ENCODE assay signal across 7 mouse cellular contexts in the genomic region with DNA sequence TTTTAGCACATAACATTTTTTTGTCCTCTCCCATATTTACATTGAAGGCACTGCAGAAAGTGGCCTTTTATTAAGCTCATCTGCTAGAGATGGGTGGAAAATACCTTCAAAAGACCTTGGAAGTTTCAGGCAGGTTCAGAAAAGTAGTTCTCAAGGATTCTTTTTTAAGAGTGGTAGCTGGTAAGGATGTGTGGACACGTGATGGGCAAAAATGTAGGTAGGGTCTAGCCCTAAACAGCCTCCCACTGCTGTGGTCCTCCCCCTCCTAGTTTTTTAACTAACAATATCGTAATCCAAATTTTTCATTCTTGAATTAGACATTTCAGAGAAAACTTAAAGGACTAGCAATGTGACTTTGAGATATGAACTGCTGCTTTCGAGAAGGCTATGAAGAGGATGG. TPM values are rescaled to one million over a fixed set of nuclear protein-coding genes. Genes with fewer than 3 reads are reported as not detected.
DNase-seq lines count a peak whose midpoint lies in the region; ATAC-seq lines count a peak whose summit lies in the region.

No protein-coding gene starts in this region.

- H3K9me3 ChIP-seq in lung, embryonic 15.5 days = no peaks in the 10 kb centered on the region
- H3K9me3 ChIP-seq in forebrain, embryonic 10.5 days = no peaks in the 10 kb centered on the region
- H3K9me3 ChIP-seq in limb, embryonic 10.5 days (replicated peaks) = no peaks in the 10 kb centered on the region
- no peaks in the 10 kb centered on the region for H3K9me3 ChIP-seq in neural tube, embryonic 15.5 days (replicated peaks)

- H3K9ac ChIP-seq in lung, embryonic 15.5 days = peak overlapping the region; percentile 57
- peak overlapping the region; percentile 66 for H3K9ac ChIP-seq in neural tube, embryonic 15.5 days (replicated peaks)

- DNase-seq in lung, postnatal 25 days (ENCODE audit: low spot score) = no peak
- DNase-seq in forebrain, embryonic 10.5 days (ENCODE audit: extremely low spot score, low spot score) = no peak
- no peak for DNase-seq in limb, embryonic 10.5 days (ENCODE audit: low spot score)
- no peak for DNase-seq in left cerebral cortex, postnatal 36 days (ENCODE audit: low spot score in 2 of 2)
- no peak for DNase-seq in yolk sac, embryonic 10.5 days (ENCODE audit: low spot score)

- H3K4me1 ChIP-seq in lung, embryonic 15.5 days = peaks cover 20% of the 10 kb centered on the region
- peaks cover 25% of the 10 kb centered on the region for H3K4me1 ChIP-seq in forebrain, embryonic 10.5 days
- peaks cover 24% of the 10 kb centered on the region for H3K4me1 ChIP-seq in limb, embryonic 10.5 days
- peaks cover 23% of the 10 kb centered on the region for H3K4me1 ChIP-seq in neural tube, embryonic 15.5 days

- intact Hi-C loops in left cerebral cortex, postnatal 36 days (cut with DNase I) = no loop called here

- WGBS in lung, embryonic 15.5 days = 3% methylated on average over 3 of the region's 3 CpGs
- WGBS in forebrain, embryonic 10.5 days = 20% methylated on average over 3 of the region's 3 CpGs
- WGBS in limb, embryonic 10.5 days = 22% methylated on average over 3 of the region's 3 CpGs
- 10% methylated on average over 3 of the region's 3 CpGs for WGBS in neural tube, embryonic 15.5 days

- H3K36me3 ChIP-seq in lung, embryonic 15.5 days = 0 out of 2 replicates have a peak, but pooled peaks cover 3% of the 10 kb centered on the region
- peaks cover 14% of the 10 kb centered on the region for H3K36me3 ChIP-seq in forebrain, embryonic 10.5 days (replicated peaks)
- H3K36me3 ChIP-seq in limb, embryonic 10.5 days = peaks cover 16% of the 10 kb centered on the region
- H3K36me3 ChIP-seq in neural tube, embryonic 15.5 days = no peaks in the 10 kb centered on the region

- no peaks in the 10 kb centered on the region for H3K27me3 ChIP-seq in lung, embryonic 15.5 days
- no peaks in the 10 kb centered on the region for H3K27me3 ChIP-seq in forebrain, embryonic 10.5 days (ENCODE audit: poor library complexity, severe bottlenecking)
- no peaks in the 10 kb centered on the region for H3K27me3 ChIP-seq in limb, embryonic 10.5 days (ENCODE audit: low read depth, poor library complexity, severe bottlenecking)
- no peaks in the 10 kb centered on the region for H3K27me3 ChIP-seq in neural tube, embryonic 15.5 days (replicated peaks)

- H3K4me2 ChIP-seq in lung, embryonic 15.5 days = peak overlapping the region; percentile 60
- peak overlapping the region; percentile 61 for H3K4me2 ChIP-seq in neural tube, embryonic 15.5 days

- no peak for ATAC-seq in lung, embryonic 15.5 days (ENCODE audit: borderline replicate concordance, extremely low read depth, low FRiP score, low TSS enrichment)
- ATAC-seq in neural tube, embryonic 15.5 days (ENCODE audit: low FRiP score) = peak; percentile 4; the same call in 1 of the 2 replicates

- H3K27ac ChIP-seq in lung, embryonic 15.5 days = peak overlapping the region; percentile 80
- H3K27ac ChIP-seq in forebrain, embryonic 10.5 days = peak overlapping the region; percentile 100
- peak overlapping the region; percentile 100 for H3K27ac ChIP-seq in limb, embryonic 10.5 days
- H3K27ac ChIP-seq in neural tube, embryonic 15.5 days (replicated peaks) = peak overlapping the region; percentile 89

- peak overlapping the region; percentile 93 for H3K4me3 ChIP-seq in lung, embryonic 15.5 days
- peak overlapping the region; percentile 82 for H3K4me3 ChIP-seq in forebrain, embryonic 10.5 days
- H3K4me3 ChIP-seq in limb, embryonic 10.5 days = peak overlapping the region; percentile 99
- H3K4me3 ChIP-seq in neural tube, embryonic 15.5 days (replicated peaks) = peak overlapping the region; percentile 69

RNA-seq across cellular contexts. Expression of gene Ep300, which starts 0.7 kb away (rescaled TPM):
- 12.0 and 13.6 TPM in 2 replicates for polyA plus RNA-seq in lung, embryonic 15.5 days (2015; fragmentation: Nextera tagmentation; extraction: Ambion mirVana)
- polyA plus RNA-seq in forebrain, embryonic 10.5 days (2016; fragmentation: Nextera tagmentation; extraction: Ambion mirVana) = 16.3 and 19.8 TPM in 2 replicates
- polyA plus RNA-seq in limb, embryonic 10.5 days (2016; fragmentation: Nextera tagmentation; extraction: Ambion mirVana) = 17.4 and 20.7 TPM in 2 replicates
- 20.0 and 23.6 TPM in 2 replicates for polyA plus RNA-seq in neural tube, embryonic 15.5 days (2015; fragmentation: Nextera tagmentation; extraction: Ambion mirVana)
- 10 to 100 TPM; 68.3 to 82.0 TPM for total RNA-seq in left cerebral cortex, postnatal 36 days (2021)
